Mouse (Mus musculus) olfactory bulb, adult 2 months (tissue): ENCODE measurements around the gene Ldb2.

Experiments used
- CTCF ChIP-seq: fragments of 200-500 bp; IDR thresholded peaks from 2 replicates; pipeline ENCODE4 v1.5.1; 2012; ENCODE audit warnings: low read depth, mild to moderate bottlenecking, low read length, moderate library complexity; ENCODE audit not compliant: insufficient read depth
- POLR2A ChIP-seq: fragments of 200-500 bp; IDR thresholded peaks from 2 replicates; pipeline ENCODE4 v1.6.1; 2012; ENCODE audit warnings: mild to moderate bottlenecking, low read depth, low read length, moderate library complexity; ENCODE audit not compliant: insufficient read depth

DNA sequence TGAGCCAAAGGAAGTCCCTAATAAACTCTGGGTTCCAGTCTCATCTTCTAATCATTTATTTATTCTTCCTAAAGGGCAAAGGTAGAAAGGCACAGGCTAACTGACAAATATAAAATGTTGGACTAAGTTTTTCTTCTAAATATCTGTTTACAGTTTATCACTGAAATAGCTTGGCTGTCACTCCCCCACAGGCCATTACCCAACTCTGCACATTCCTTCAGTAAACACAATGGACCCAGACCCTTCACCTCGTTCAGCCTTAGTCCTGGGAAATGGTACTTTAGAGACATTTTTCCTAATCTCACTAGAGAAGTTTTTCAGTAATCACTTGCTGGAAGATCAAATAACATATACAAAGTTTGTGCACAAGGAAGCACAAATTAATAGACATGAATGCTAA is 210.2 kb downstream of the Ldb2 start:
- TF ChIP-seq POLR2A (no peak), CTCF (no peak)
